Mouse (Mus musculus) hindbrain, embryonic 14.5 days (tissue): ENCODE results near the gene Golga5. TPM values are rescaled to one million over a fixed set of nuclear protein-coding genes. Genes with fewer than 3 reads are reported as not detected.

ENCODE experiments used
- ATAC-seq: fragments of 200-750 bp; cut with Nextera tagmentation; 2 replicates; pipeline ENCODE4 v1.8.0; 2017; ENCODE audit warnings: moderate number of reproducible peaks, mild to moderate bottlenecking, moderate TSS enrichment, moderate library complexity; ENCODE audit not compliant: low FRiP score
- DNase-seq: peaks from one replicate; pipeline ENCODE4 v3.0.0-alpha.2; 2015; ENCODE audit warnings: low spot score
- H3K27ac ChIP-seq: fragments of 300-500 bp; sonication (generic); 2 replicates; pipeline ENCODE4 v1.5.1; 2014; ENCODE audit warnings: mild to moderate bottlenecking, moderate library complexity
- H3K27me3 ChIP-seq: fragments of 300-500 bp; sonication (generic); 2 replicates; pipeline ENCODE4 v1.6.1; 2014; ENCODE audit warnings: mild to moderate bottlenecking, low read length, mixed read lengths; ENCODE audit not compliant: control insufficient read depth, insufficient read depth
- H3K36me3 ChIP-seq: fragments of 300-500 bp; sonication (generic); replicated peaks from 2 replicates; pipeline ENCODE4 v1.6.1; 2014; ENCODE audit not compliant: control insufficient read depth, insufficient read depth
- H3K4me1 ChIP-seq: fragments of 300-500 bp; sonication (generic); replicated peaks from 2 replicates; pipeline ENCODE4 v1.6.1; 2014; ENCODE audit warnings: antibody characterized with exemption, low read length, mixed read lengths; ENCODE audit not compliant: control insufficient read depth, insufficient read depth
- H3K4me2 ChIP-seq: fragments of 300-500 bp; sonication (generic); replicated peaks from 2 replicates; pipeline ENCODE4 v1.6.1; 2014; ENCODE audit warnings: mild to moderate bottlenecking, moderate library complexity
- H3K4me3 ChIP-seq: fragments of 300-500 bp; sonication (generic); replicated peaks from 2 replicates; pipeline ENCODE4 v1.5.1; 2014; ENCODE audit warnings: mild to moderate bottlenecking, low read length
- H3K9ac ChIP-seq: fragments of 300-500 bp; sonication (generic); 2 replicates; pipeline ENCODE4 v1.6.1; 2014
- H3K9me3 ChIP-seq: fragments of 300-500 bp; sonication (generic); 2 replicates; pipeline ENCODE4 v1.6.1; 2016; ENCODE audit warnings: low read length; ENCODE audit not compliant: control insufficient read depth
- WGBS: fragments of 180-500 bp; shearing (Covaris S2); extraction: QIAGEN DNeasy Blood & Tissue Kit; methylation state at CpG from one replicate; pipeline ENCODE4 v1.1.7; 2014; 5-methylcytosine and 5-hydroxymethylcytosine counted together
- polyA plus RNA-seq: library from polyadenylated mRNA; unstranded; fragments of >200 nt; fragmentation: Nextera tagmentation; extraction: Ambion mirVana; gene quantifications from 2 replicates; pipeline ENCODE4 v1.2.1, GENCODE M21; 2014

The Golga5 gene
- polyA plus RNA-seq, 1 experiment from 2014 or later = 25.9 TPM

GRCm38 (mm10) chr12:102426285-102426684 lies 42.6 kb upstream of the Golga5 start:
- Histone ChIP-seq H3K9me3 (no peaks in the 10 kb centered on the region), H3K36me3 (peaks cover 19% of the 10 kb centered on the region), H3K4me1 (no peaks in the 10 kb centered on the region), H3K27ac (no peak overlapping the region), H3K27me3 (no peaks in the 10 kb centered on the region), H3K4me3 (no peak overlapping the region), H3K4me2 (no peak overlapping the region), H3K9ac (no peak overlapping the region)
- ATAC-seq (no peak), DNase-seq (no peak)
- 97% methylated on average over 7 of the region's 7 CpGs for WGBS

- Histone ChIP-seq H3K27me3 (no peaks in the 10 kb centered on the region), H3K4me2 (no peak overlapping the region), H3K4me3 (no peak overlapping the region), H3K27ac (no peak overlapping the region), H3K4me1 (no peaks in the 10 kb centered on the region), H3K36me3 (no peaks in the 10 kb centered on the region), H3K9me3 (no peaks in the 10 kb centered on the region), H3K9ac (no peak overlapping the region)
- no peak for ATAC-seq
- WGBS = 93% methylated on average over 5 of the region's 5 CpGs
- DNase-seq = no peak
Observed at GRCm38 (mm10) chr12:102429656-102430055, 39.3 kb upstream of the Golga5 start.

GRCm38 (mm10) chr12:102430228-102430627 lies 38.7 kb upstream of the Golga5 start:
- no peaks in the 10 kb centered on the region for H3K27me3 ChIP-seq
- ATAC-seq (no peak), DNase-seq (no peak)
- no peak overlapping the region for H3K9ac ChIP-seq
- H3K4me3 ChIP-seq = no peak overlapping the region
- H3K4me1 ChIP-seq = no peaks in the 10 kb centered on the region
- no peaks in the 10 kb centered on the region for H3K36me3 ChIP-seq
- no peak overlapping the region for H3K4me2 ChIP-seq
- no peak overlapping the region for H3K27ac ChIP-seq
- 88% methylated on average over 4 of the region's 4 CpGs for WGBS
- no peaks in the 10 kb centered on the region for H3K9me3 ChIP-seq

- Histone ChIP-seq H3K27ac (no peak overlapping the region), H3K9ac (no peak overlapping the region), H3K36me3 (no peaks in the 10 kb centered on the region), H3K9me3 (no peaks in the 10 kb centered on the region), H3K27me3 (no peaks in the 10 kb centered on the region), H3K4me3 (no peak overlapping the region), H3K4me1 (no peaks in the 10 kb centered on the region; the same call in 1 of the 2 replicates), H3K4me2 (no peak overlapping the region)
- DNase-seq = no peak
- 84% methylated on average over 12 of the region's 12 CpGs for WGBS
- ATAC-seq = no peak
Observed at GRCm38 (mm10) chr12:102432238-102432637, 36.7 kb upstream of the Golga5 start.

GRCm38 (mm10) chr12:102434107-102434506 lies 34.8 kb upstream of the Golga5 start:
- Histone ChIP-seq H3K4me1 (peaks cover 13% of the 10 kb centered on the region), H3K27ac (no peak overlapping the region), H3K27me3 (no peaks in the 10 kb centered on the region), H3K9ac (no peak overlapping the region), H3K9me3 (no peaks in the 10 kb centered on the region), H3K4me2 (no peak overlapping the region), H3K4me3 (no peak overlapping the region), H3K36me3 (no peaks in the 10 kb centered on the region)
- 90% methylated on average over 4 of the region's 4 CpGs for WGBS
- no peak for ATAC-seq
- no peak for DNase-seq

- DNase-seq = no peak
- Histone ChIP-seq H3K9ac (no peak overlapping the region), H3K36me3 (no peaks in the 10 kb centered on the region)
Observed at GRCm38 (mm10) chr12:102436939-102437526, 31.9 kb upstream of the Golga5 start.

GRCm38 (mm10) chr12:102437952-102438351 lies 31.0 kb upstream of the Golga5 start:
- Histone ChIP-seq H3K4me3 (no peak overlapping the region), H3K27ac (no peak overlapping the region), H3K9ac (peak overlapping the region; percentile 60; the same call in 1 of the 2 replicates), H3K4me1 (peaks cover 13% of the 10 kb centered on the region), H3K9me3 (no peaks in the 10 kb centered on the region), H3K4me2 (peak overlapping the region; percentile 68), H3K36me3 (no peaks in the 10 kb centered on the region), H3K27me3 (no peaks in the 10 kb centered on the region)
- DNase-seq = no peak
- ATAC-seq = no peak
- WGBS = 83% methylated on average over 5 of the region's 5 CpGs

More at GRCm38 (mm10) chr12:102436939-102437526, 31.9 kb upstream of the Golga5 start:
- Histone ChIP-seq H3K4me2 (peak overlapping the region; percentile 11; the same call in 1 of the 2 replicates), H3K9me3 (no peaks in the 10 kb centered on the region), H3K27ac (no peak overlapping the region), H3K27me3 (no peaks in the 10 kb centered on the region), H3K4me1 (peaks cover 13% of the 10 kb centered on the region), H3K4me3 (no peak overlapping the region)
- ATAC-seq = no peak
- 80% methylated on average over 10 of the region's 10 CpGs for WGBS

- ATAC-seq (peak; percentile 58), DNase-seq (no peak)
- H3K4me2 ChIP-seq = peak overlapping the region; percentile 68
- H3K9me3 ChIP-seq = no peaks in the 10 kb centered on the region
- WGBS = 2% methylated on average over 20 of the region's 20 CpGs
- no peaks in the 10 kb centered on the region for H3K27me3 ChIP-seq
- H3K4me3 ChIP-seq = peak overlapping the region; percentile 46
- H3K4me1 ChIP-seq = peaks cover 13% of the 10 kb centered on the region
- H3K9ac ChIP-seq = peak overlapping the region; percentile 60
- H3K27ac ChIP-seq = 0 out of 2 replicates have a peak overlapping the region, but pooled peaks have one; percentile 22
- H3K36me3 ChIP-seq = no peaks in the 10 kb centered on the region
Observed at GRCm38 (mm10) chr12:102438983-102439631, 29.8 kb upstream of the Golga5 start.

GRCm38 (mm10) chr12:102439632-102440023 lies 29.3 kb upstream of the Golga5 start, which contains the start of gene Lgmn:
Lgmn (minus strand) TSS chr12:102439813.
- peak within 1 kb of the TSS; percentile 46 for H3K4me3 ChIP-seq
- H3K27ac ChIP-seq = 0 out of 2 replicates have a peak within 1 kb of the TSS, but pooled peaks have one; percentile 22
- peaks cover 13% of the 10 kb centered on the region for H3K4me1 ChIP-seq
- H3K4me2 ChIP-seq = peak within 1 kb of the TSS; percentile 68
- WGBS = 0% methylated on average over 28 of the region's 28 CpGs
- H3K27me3 ChIP-seq = no peaks in the 10 kb centered on the region
- H3K36me3 ChIP-seq = no peaks in the 10 kb centered on the region
- DNase-seq (peak; percentile 99), ATAC-seq (peak; percentile 100)
- H3K9me3 ChIP-seq = no peaks in the 10 kb centered on the region
- H3K9ac ChIP-seq = peak within 1 kb of the TSS; percentile 60
